ENCODE assay signal across 17 mouse cellular contexts in genomic region chr11:57790866-57791535, GRCm38 (mm10). TPM values are rescaled to one million over a fixed set of nuclear protein-coding genes. Genes with fewer than 3 reads are reported as not detected.
DNase-seq lines count a peak whose midpoint lies in the region; ATAC-seq and TF ChIP-seq lines count a peak whose summit lies in the region.
"Had no signal": no experiment of that assay in that cellular context is flagged by ENCODE, and none has a peak within 500 bp of the region (broad histone marks: within the 10 kb centered on the region; RNA-seq: fewer than 3 reads in every experiment).

No protein-coding gene starts in this region.

- TF ChIP-seq POLR2A in ES-Bruce4 (IDR thresholded peaks at IDR 0.05; ENCODE audit: insufficient read depth, low read length): no peak

- H3K27me3 ChIP-seq in heart, embryonic 14.5 days (ENCODE audit: control insufficient read depth, insufficient read depth, low read length): no peaks in the 10 kb centered on the region
- 0 out of 2 replicates have a peak, but pooled peaks cover 2% of the 10 kb centered on the region for H3K27me3 ChIP-seq in ES-Bruce4 (ENCODE audit: control insufficient read depth, insufficient read depth, low read length, poor library complexity, severe bottlenecking)
- peaks cover 19% of the 10 kb centered on the region for H3K27me3 ChIP-seq in megakaryocyte, embryonic 14.5 days (replicated peaks)
- H3K27me3 ChIP-seq: hindbrain, embryonic 15.5 days had no signal

- H3K27ac ChIP-seq in heart, embryonic 14.5 days (replicated peaks in 1 of 2; ENCODE audit: control insufficient read depth in 1 of 2, insufficient read depth in 1 of 2, low read depth in 2 of 2, low read length in 2 of 2): no peak overlapping the region
- no peak overlapping the region for H3K27ac ChIP-seq in ES-Bruce4 (ENCODE audit: insufficient read depth, low read length)
- H3K27ac ChIP-seq: hindbrain, embryonic 15.5 days had no signal

- 0 out of 2 replicates have a peak overlapping the region, but pooled peaks have one; percentile 35 for H3K4me2 ChIP-seq in heart, embryonic 14.5 days (ENCODE audit: low read length)
- H3K4me2 ChIP-seq: hindbrain, embryonic 15.5 days had no signal

- H3K4me1 ChIP-seq in heart, embryonic 14.5 days (ENCODE audit: control insufficient read depth in 2 of 2, insufficient read depth in 2 of 2, low read length in 2 of 2): peaks cover 5 to 9% of the 10 kb centered on the region in 2 experiments; a peak in 2 of 4 replicates
- H3K4me1 ChIP-seq in ES-Bruce4 (ENCODE audit: control insufficient read depth, insufficient read depth, low read length): no peaks in the 10 kb centered on the region
- H3K4me1 ChIP-seq in megakaryocyte, embryonic 14.5 days: peaks cover 20% of the 10 kb centered on the region

- H3K9me3 ChIP-seq in heart, embryonic 14.5 days (ENCODE audit: control insufficient read depth, low read length): no peaks in the 10 kb centered on the region
- no peaks in the 10 kb centered on the region for H3K9me3 ChIP-seq in ES-Bruce4 (replicated peaks; ENCODE audit: control insufficient read depth, insufficient read depth, low read length, poor library complexity, severe bottlenecking)
- H3K9me3 ChIP-seq in megakaryocyte, embryonic 14.5 days: no peaks in the 10 kb centered on the region
- H3K9me3 ChIP-seq: hindbrain, embryonic 15.5 days had no signal

- no peak overlapping the region for H3K4me3 ChIP-seq in heart, embryonic 14.5 days (ENCODE audit: control insufficient read depth in 1 of 2, insufficient read depth in 1 of 2, low read depth in 1 of 2, low read length in 2 of 2)
- peak overlapping the region; percentile 22; the same call in 1 of the 2 replicates for H3K4me3 ChIP-seq in ES-Bruce4 (ENCODE audit: low read depth, low read length)
- H3K4me3 ChIP-seq in megakaryocyte, embryonic 14.5 days (replicated peaks): peak overlapping the region; percentile 80
- H3K4me3 ChIP-seq: hindbrain, embryonic 15.5 days had no signal

- no peak for ATAC-seq in heart, embryonic 14.5 days (ENCODE audit: insufficient number of reproducible peaks, insufficient read depth, low FRiP score, low read depth)
- ATAC-seq in granulocyte monocyte progenitor cell, adult 5-6 weeks (replicated peaks; ENCODE audit: poor library complexity, severe bottlenecking): peak; percentile 64
- ATAC-seq in erythroblast, adult 5-6 weeks (replicated peaks; ENCODE audit: low FRiP score, poor library complexity, severe bottlenecking): no peak
- no peak for ATAC-seq in monocyte, adult 5-6 weeks (replicated peaks; ENCODE audit: insufficient number of reproducible peaks, low FRiP score, low TSS enrichment, poor library complexity, severe bottlenecking)

- TF ChIP-seq CTCF in ES-Bruce4 (IDR thresholded peaks at IDR 0.05; ENCODE audit: low read depth, low read length): no peak

- no peak overlapping the region for H3K9ac ChIP-seq in heart, embryonic 14.5 days (ENCODE audit: low read length)
- H3K9ac ChIP-seq in ES-Bruce4 (ENCODE audit: low read depth, poor library complexity, severe bottlenecking): no peak overlapping the region
- H3K9ac ChIP-seq: hindbrain, embryonic 15.5 days had no signal

- DNase-seq in heart, adult 11 months: no peak
- DNase-seq in adrenal gland, postnatal 25 days: no peak
- DNase-seq: adrenal gland, adult 8-10 months; cerebellum, adult 11 months; kidney, postnatal 36 days; lung, adult 2 months; right cerebral cortex, postnatal 25 days had no signal

- 25% methylated on average over 21 of the region's 21 CpGs for WGBS in heart, embryonic 14.5 days

- no peaks in the 10 kb centered on the region for H3K36me3 ChIP-seq in heart, embryonic 14.5 days (ENCODE audit: control insufficient read depth, insufficient read depth, low read length)
- H3K36me3 ChIP-seq in ES-Bruce4 (ENCODE audit: control insufficient read depth, insufficient read depth, low read length, poor library complexity, severe bottlenecking): no peaks in the 10 kb centered on the region
- H3K36me3 ChIP-seq in megakaryocyte, embryonic 14.5 days (replicated peaks; ENCODE audit: low read length): no peaks in the 10 kb centered on the region
- H3K36me3 ChIP-seq: hindbrain, embryonic 15.5 days had no signal

- 0 out of 2 replicates have a peak, but pooled peaks have one; percentile 23 for TF ChIP-seq EP300 in ES-Bruce4 (IDR thresholded peaks at IDR 0.05; ENCODE audit: insufficient read depth, low read depth, low read length)

RNA-seq across cellular contexts. Expression of gene Sap30l, which starts 10.4 kb away (rescaled TPM):
- polyA plus RNA-seq in heart, embryonic 14.5 days (2014; fragmentation: Nextera tagmentation; extraction: Ambion mirVana): 14.2 and 20.4 TPM in 2 replicates
- polyA plus RNA-seq in ES-Bruce4 (2011; ENCODE audit: insufficient read depth, insufficient read length, low read depth, missing spikeins): 15.2 and 19.8 TPM in 2 replicates
- 9.7 and 14.0 TPM in 2 replicates for total RNA-seq in granulocyte monocyte progenitor cell, adult 5-6 weeks (2014; fragmentation: Nextera tagmentation)
- 13.3 and 21.9 TPM in 2 replicates for total RNA-seq in granulocyte monocyte progenitor cell, adult 5-6 weeks (2017)
- polyA plus RNA-seq in megakaryocyte, embryonic 14.5 days (2012; ENCODE audit: insufficient read depth, low replicate concordance): 87.1 and 100 TPM in 2 replicates
- total RNA-seq in erythroblast, adult 5-6 weeks (2015; ENCODE audit: low replicate concordance): 4.8 and 7.9 TPM in 2 replicates
- total RNA-seq in erythroblast, adult 5-6 weeks (2017; ENCODE audit: low replicate concordance): 4.4 and 4.7 TPM in 2 replicates
- total RNA-seq in monocyte, adult 5-6 weeks (2017): 24.3 to 39.7 TPM (median 38.7 TPM) in 3 replicates
- total RNA-seq in adrenal gland, postnatal 25 days (2021): 55.8 and 60.8 TPM in 2 replicates

RNA-seq across cellular contexts. Expression of gene Hand1, which starts 41.6 kb away (rescaled TPM):
- 13.0 and 14.1 TPM in 2 replicates for polyA plus RNA-seq in heart, embryonic 14.5 days (2014; fragmentation: Nextera tagmentation; extraction: Ambion mirVana)
- polyA plus RNA-seq in ES-Bruce4 (2011; ENCODE audit: insufficient read depth, insufficient read length, low read depth, missing spikeins): 3.7 and 7.0 TPM in 2 replicates
- not detected in 2 replicates for total RNA-seq in granulocyte monocyte progenitor cell, adult 5-6 weeks (2014; fragmentation: Nextera tagmentation)
- total RNA-seq in granulocyte monocyte progenitor cell, adult 5-6 weeks (2017): not detected in 2 replicates
- polyA plus RNA-seq in megakaryocyte, embryonic 14.5 days (2012; ENCODE audit: insufficient read depth, low replicate concordance): not detected in 2 replicates
- total RNA-seq in erythroblast, adult 5-6 weeks (2015; ENCODE audit: low replicate concordance): not detected in 2 replicates
- total RNA-seq in erythroblast, adult 5-6 weeks (2017; ENCODE audit: low replicate concordance): not detected in 2 replicates
- total RNA-seq in monocyte, adult 5-6 weeks (2017): not detected in 3 replicates
- 8.0 and 13.6 TPM in 2 replicates for total RNA-seq in adrenal gland, postnatal 25 days (2021)
- total RNA-seq: gastrocnemius, postnatal 4 days; left cerebral cortex, adult 18-20 months; midbrain, postnatal 0 days had no signal
- polyA plus RNA-seq: hindbrain, embryonic 15.5 days; lung, adult 2 months; midbrain, postnatal 0 days had no signal

Comparison
In these comparisons a context has a peak if more than half of its experiments do, and no peak if none do; other contexts are left out.
1. H3K4me3 ChIP-seq: peak in ES-Bruce4 (single experiment) and megakaryocyte, embryonic 14.5 days (single experiment); none in heart, embryonic 14.5 days (0 of 2).